Mouse (Mus musculus) layer of hippocampus, postnatal 25 days (tissue): Measurements from ENCODE around the gene Blm. TPM values are rescaled to one million over a fixed set of nuclear protein-coding genes. Genes with fewer than 3 reads are reported as not detected.
A peak's percentile ranks its signal among the peaks of the same experiment; 100 is the strongest.

ENCODE experiments used
- DNase-seq, 2 experiments: peaks; one replicate each; pipeline ENCODE4 v3.0.0; 2022; ENCODE audit warnings: mixed read lengths in 2 of 2, low spot score in 1 of 2; ENCODE audit errors: extremely low spot score in 1 of 2
- total RNA-seq, 2 experiments: library from RNA; stranded (reverse); gene quantifications; 2 replicates each; pipeline ENCODE4 v1.2.3; 2021

The Blm gene
- total RNA-seq, 2 experiments from 2014 or later: 3.8 to 5.0 TPM

- no peak for DNase-seq
Measured at GRCm38 (mm10) chr7:80412781-80413180, 122.1 kb downstream of the Blm start.

DNA sequence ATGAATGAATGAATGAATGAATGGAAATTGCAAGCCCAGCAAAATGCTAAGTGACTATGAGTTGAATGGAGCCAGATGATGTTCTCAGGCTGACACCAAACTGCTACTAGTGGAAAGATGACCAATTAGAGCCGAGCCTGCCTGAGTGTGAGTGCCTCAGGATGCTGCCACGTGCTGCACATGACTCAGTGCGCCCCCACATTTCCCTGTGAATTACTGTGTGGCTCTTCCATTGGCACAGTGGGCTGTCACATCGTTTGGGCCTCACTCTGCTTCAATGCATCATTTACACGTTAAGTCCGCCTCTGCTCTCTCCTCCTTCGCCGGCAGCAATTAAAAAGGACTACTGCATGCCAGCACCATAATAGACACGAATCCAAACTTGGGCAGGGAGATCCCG is 122.6 kb downstream of the Blm start:
- peak in 1 of 2 experiments; percentile 31 for DNase-seq

DNA sequence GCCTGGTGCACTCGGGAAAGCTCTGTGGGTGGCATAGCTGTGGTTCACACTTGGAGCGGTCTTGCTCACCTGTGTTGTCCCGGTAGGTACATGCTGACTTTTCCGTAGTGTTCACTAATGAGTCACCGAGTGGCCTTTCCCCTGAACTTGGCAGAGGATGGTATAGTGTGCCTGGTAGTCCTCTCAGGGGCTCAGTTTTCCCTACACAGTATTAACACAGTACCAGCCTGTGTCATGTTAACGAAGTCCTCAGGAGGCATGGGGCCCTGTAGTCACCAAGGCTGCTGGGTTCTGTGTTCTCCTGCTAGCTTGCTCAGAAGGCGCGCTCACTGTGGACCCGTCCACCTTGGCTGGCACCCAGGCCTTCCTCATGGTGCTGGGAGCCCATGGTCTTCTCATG is 124.5 kb downstream of the Blm start:
- DNase-seq: no peak

DNA sequence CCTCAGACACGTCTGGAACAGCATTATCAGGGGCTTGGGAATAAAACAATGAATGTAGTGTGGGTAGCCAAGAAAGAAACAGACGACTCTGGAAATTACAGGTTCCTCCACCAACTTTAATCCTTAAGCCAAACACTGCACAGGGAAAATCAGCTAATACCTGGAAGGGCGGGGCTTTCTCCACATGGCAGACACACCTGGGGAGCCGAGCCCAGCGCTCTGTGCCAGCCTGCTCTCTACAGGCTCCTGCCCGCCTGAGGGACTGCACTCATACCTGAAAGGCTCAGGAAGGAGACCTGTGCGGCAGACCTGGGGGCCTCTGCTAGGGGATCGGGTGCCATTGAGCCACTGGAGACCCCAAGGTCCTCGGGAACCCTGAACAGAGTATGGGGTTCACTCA is 127.2 kb downstream of the Blm start:
- no peak for DNase-seq

DNA sequence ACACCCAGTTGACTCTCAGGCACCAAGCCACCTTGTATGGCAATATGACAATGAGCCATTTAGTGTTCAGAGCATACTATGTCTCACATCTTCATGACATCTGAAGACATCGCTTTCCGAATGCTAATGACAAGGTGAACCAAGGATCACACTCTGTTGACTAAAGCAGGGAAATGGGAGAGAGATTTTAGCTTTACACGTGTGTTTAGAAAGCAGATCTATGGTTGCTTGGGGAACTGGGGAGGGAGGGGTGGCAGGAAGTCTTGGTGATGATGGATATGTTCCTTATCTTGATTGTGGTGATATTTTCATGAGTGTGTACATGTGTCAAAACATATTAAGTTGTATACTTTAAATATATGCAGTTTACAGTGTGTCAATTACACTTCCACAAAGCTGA is 128.7 kb downstream of the Blm start:
- DNase-seq: no peak

- DNase-seq: no peak
Measured at GRCm38 (mm10) chr7:80405188-80405695, 129.7 kb downstream of the Blm start, which contains the start of gene Furin. TSS of gene Furin (minus strand) at chr7:80405436.

Other genes starting within 250 kb of the Blm start
- 1 to 10 TPM; 2.2 to 2.7 TPM for gene Prc1, start 240.7 kb downstream of the Blm start, total RNA-seq
- gene Rccd1, start 210.7 kb downstream of the Blm start, total RNA-seq: 10 to 100 TPM; 13.6 to 15.4 TPM
- gene Unc45a, start 194.1 kb downstream of the Blm start, total RNA-seq: 10 to 100 TPM; 34.9 to 41.5 TPM
- gene Hddc3, start 192.0 kb downstream of the Blm start, total RNA-seq: 10 to 100 TPM; 45.5 to 48.1 TPM
- gene Man2a2, start 163.7 kb downstream of the Blm start, total RNA-seq: 100 to 1,000 TPM; 141 to 168 TPM
- gene Fes, start 147.2 kb downstream of the Blm start, total RNA-seq: 1 to 10 TPM; 4.2 to 6.1 TPM
- 10 to 100 TPM; 39.6 to 42.3 TPM for gene Furin, start 129.7 kb downstream of the Blm start, total RNA-seq
- gene Crtc3, start 153.8 kb upstream of the Blm start, total RNA-seq: 10 to 100 TPM; 15.5 to 24.9 TPM